Mouse (Mus musculus): Measurements from ENCODE around the gene Oxsr1. TPM values are rescaled to one million over a fixed set of nuclear protein-coding genes. Genes with fewer than 3 reads are reported as not detected.
A peak's percentile ranks its signal among the peaks of the same experiment; 100 is the strongest.

The Oxsr1 gene
- polyA plus RNA-seq, 1 experiment from 2014 or later: 7.9 TPM

DNA sequence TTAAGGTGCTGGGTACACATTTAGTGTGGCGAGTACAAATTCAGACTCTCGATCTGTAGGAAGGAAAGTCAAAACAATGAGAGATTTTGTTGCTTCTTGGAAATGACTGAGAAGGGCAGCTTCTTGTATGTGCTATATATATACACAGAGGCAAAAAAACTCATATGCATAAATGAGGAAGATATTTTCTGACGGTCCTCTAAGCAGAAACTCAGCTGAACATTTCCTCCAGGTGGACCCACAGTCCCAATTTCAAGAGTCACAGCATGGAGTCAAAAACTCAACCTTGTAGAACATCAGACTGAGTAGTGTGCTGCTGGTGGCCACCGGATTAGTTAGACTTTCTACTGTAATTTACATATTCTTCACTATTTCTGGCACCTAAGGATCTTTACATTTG, 59.2 kb downstream of the Oxsr1 start:
- no peaks in the 10 kb centered on the region for H3K9me3 ChIP-seq (ENCODE audit: control insufficient read depth)
- ATAC-seq: no peak
- no peaks in the 10 kb centered on the region for H3K4me1 ChIP-seq (replicated peaks; ENCODE audit: control insufficient read depth, insufficient read depth, low read length)
- H3K4me3 ChIP-seq (ENCODE audit: low read depth, low read length): no peak overlapping the region
- no peak overlapping the region for H3K9ac ChIP-seq (ENCODE audit: low read depth, low read length)
- H3K27me3 ChIP-seq (replicated peaks; ENCODE audit: control insufficient read depth, insufficient read depth, low read length): no peaks in the 10 kb centered on the region
- H3K36me3 ChIP-seq (ENCODE audit: control insufficient read depth, insufficient read depth): peaks cover 46% of the 10 kb centered on the region
- WGBS: 91% methylated on average over 4 of the region's 4 CpGs
- no peak overlapping the region for H3K4me2 ChIP-seq (replicated peaks; ENCODE audit: low read depth)
- no peak overlapping the region for H3K27ac ChIP-seq (ENCODE audit: low read depth, low read length)
- TF ChIP-seq CTCF (IDR thresholded peaks at IDR 0.05; ENCODE audit: low read depth): no peak

DNA sequence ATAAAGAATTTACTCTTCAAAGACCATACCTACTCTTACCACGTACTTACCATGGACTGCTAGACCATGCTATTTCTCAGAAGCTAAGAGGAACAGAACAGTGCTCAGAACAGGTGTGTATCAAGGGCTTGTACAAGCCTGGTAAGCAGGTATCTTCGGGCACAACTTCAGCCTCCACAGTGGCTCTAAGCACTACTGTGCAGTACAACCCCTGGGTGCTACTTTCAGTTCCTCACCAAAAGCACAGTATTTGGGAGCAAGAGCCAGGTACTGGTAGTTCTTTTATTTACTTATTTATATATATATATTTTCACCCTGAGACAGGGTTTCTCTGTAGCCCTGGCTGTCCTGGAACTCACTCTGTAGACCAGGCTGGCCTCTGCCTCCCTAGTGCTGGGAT, 61.4 kb downstream of the Oxsr1 start:
- no peak for TF ChIP-seq CTCF (IDR thresholded peaks at IDR 0.05; ENCODE audit: low read depth)
- Histone ChIP-seq H3K4me1 (replicated peaks; ENCODE audit: control insufficient read depth, insufficient read depth, low read length) (no peaks in the 10 kb centered on the region), H3K27ac (ENCODE audit: low read depth, low read length) (no peak overlapping the region), H3K4me3 (ENCODE audit: low read depth, low read length) (no peak overlapping the region), H3K9me3 (ENCODE audit: control insufficient read depth) (no peaks in the 10 kb centered on the region), H3K9ac (ENCODE audit: low read depth, low read length) (no peak overlapping the region), H3K4me2 (replicated peaks; ENCODE audit: low read depth) (no peak overlapping the region), H3K36me3 (ENCODE audit: control insufficient read depth, insufficient read depth) (peaks cover 48% of the 10 kb centered on the region), H3K27me3 (replicated peaks; ENCODE audit: control insufficient read depth, insufficient read depth, low read length) (no peaks in the 10 kb centered on the region)
- 94% methylated on average over 2 of the region's 2 CpGs for WGBS
- ATAC-seq: no peak

GRCm38 (mm10) chr9:119258785-119259184, 63.4 kb downstream of the Oxsr1 start:
- H3K9me3 ChIP-seq (ENCODE audit: control insufficient read depth): no peaks in the 10 kb centered on the region
- H3K4me1 ChIP-seq (replicated peaks; ENCODE audit: control insufficient read depth, insufficient read depth, low read length): no peaks in the 10 kb centered on the region
- TF ChIP-seq CTCF (IDR thresholded peaks at IDR 0.05; ENCODE audit: low read depth): no peak
- ATAC-seq: no peak
- no peak overlapping the region for H3K4me3 ChIP-seq (ENCODE audit: low read depth, low read length)
- 94% methylated on average over 2 of the region's 2 CpGs for WGBS
- H3K9ac ChIP-seq (ENCODE audit: low read depth, low read length): no peak overlapping the region
- peaks cover 60% of the 10 kb centered on the region for H3K36me3 ChIP-seq (ENCODE audit: control insufficient read depth, insufficient read depth)
- no peak overlapping the region for H3K4me2 ChIP-seq (replicated peaks; ENCODE audit: low read depth)
- no peaks in the 10 kb centered on the region for H3K27me3 ChIP-seq (replicated peaks; ENCODE audit: control insufficient read depth, insufficient read depth, low read length)
- H3K27ac ChIP-seq (ENCODE audit: low read depth, low read length): no peak overlapping the region

DNA sequence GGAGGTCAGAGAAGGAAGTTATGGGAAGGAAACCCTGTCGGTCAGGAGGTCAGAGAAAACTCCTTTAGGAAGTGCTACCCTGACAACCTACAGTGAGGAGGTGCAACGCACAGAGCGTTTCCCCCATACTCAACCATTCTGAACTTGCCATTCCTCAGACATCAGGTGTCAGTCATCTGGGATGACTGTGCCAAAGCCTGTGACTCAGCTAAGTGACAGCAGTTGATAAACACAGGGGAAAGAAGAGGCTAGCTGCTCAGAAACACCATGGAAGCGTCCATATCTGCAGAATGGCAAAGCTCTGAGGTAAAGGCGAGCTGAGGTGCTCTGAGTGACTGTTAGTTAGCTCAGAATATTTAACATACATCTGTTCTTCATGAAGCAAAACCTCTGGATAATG, 64.1 kb downstream of the Oxsr1 start:
- Histone ChIP-seq H3K36me3 (ENCODE audit: control insufficient read depth, insufficient read depth) (peaks cover 64% of the 10 kb centered on the region), H3K9ac (ENCODE audit: low read depth, low read length) (no peak overlapping the region), H3K27me3 (replicated peaks; ENCODE audit: control insufficient read depth, insufficient read depth, low read length) (no peaks in the 10 kb centered on the region), H3K4me1 (replicated peaks; ENCODE audit: control insufficient read depth, insufficient read depth, low read length) (no peaks in the 10 kb centered on the region), H3K27ac (ENCODE audit: low read depth, low read length) (peak overlapping the region; percentile 15; the same call in 1 of the 2 replicates), H3K4me3 (ENCODE audit: low read depth, low read length) (no peak overlapping the region), H3K9me3 (ENCODE audit: control insufficient read depth) (no peaks in the 10 kb centered on the region), H3K4me2 (replicated peaks; ENCODE audit: low read depth) (no peak overlapping the region)
- ATAC-seq: no peak
- no peak for TF ChIP-seq CTCF (IDR thresholded peaks at IDR 0.05; ENCODE audit: low read depth)
- WGBS: 86% methylated on average over 5 of the region's 5 CpGs

GRCm38 (mm10) chr9:119256161-119256560, 66.1 kb downstream of the Oxsr1 start:
- H3K9ac ChIP-seq (ENCODE audit: low read depth, low read length): no peak overlapping the region
- no peak for TF ChIP-seq CTCF (IDR thresholded peaks at IDR 0.05; ENCODE audit: low read depth)
- H3K27ac ChIP-seq (ENCODE audit: low read depth, low read length): no peak overlapping the region
- no peaks in the 10 kb centered on the region for H3K4me1 ChIP-seq (replicated peaks; ENCODE audit: control insufficient read depth, insufficient read depth, low read length)
- H3K36me3 ChIP-seq (ENCODE audit: control insufficient read depth, insufficient read depth): peaks cover 63% of the 10 kb centered on the region
- H3K9me3 ChIP-seq (ENCODE audit: control insufficient read depth): no peaks in the 10 kb centered on the region
- no peak for ATAC-seq
- WGBS: 97% methylated on average over 12 of the region's 12 CpGs
- H3K27me3 ChIP-seq (replicated peaks; ENCODE audit: control insufficient read depth, insufficient read depth, low read length): no peaks in the 10 kb centered on the region
- H3K4me2 ChIP-seq (replicated peaks; ENCODE audit: low read depth): no peak overlapping the region
- no peak overlapping the region for H3K4me3 ChIP-seq (ENCODE audit: low read depth, low read length)

- ATAC-seq: no peak
Observed at GRCm38 (mm10) chr9:119255096-119255495, 67.1 kb downstream of the Oxsr1 start.

GRCm38 (mm10) chr9:119254187-119254586, 68.0 kb downstream of the Oxsr1 start:
- peak; percentile 25 for TF ChIP-seq CTCF (IDR thresholded peaks at IDR 0.05; ENCODE audit: low read depth)

More at GRCm38 (mm10) chr9:119255096-119255495, 67.1 kb downstream of the Oxsr1 start:
- Histone ChIP-seq H3K4me3 (ENCODE audit: low read depth, low read length) (no peak overlapping the region), H3K36me3 (ENCODE audit: control insufficient read depth, insufficient read depth) (peaks cover 68% of the 10 kb centered on the region), H3K27me3 (replicated peaks; ENCODE audit: control insufficient read depth, insufficient read depth, low read length) (no peaks in the 10 kb centered on the region), H3K4me2 (replicated peaks; ENCODE audit: low read depth) (no peak overlapping the region), H3K4me1 (replicated peaks; ENCODE audit: control insufficient read depth, insufficient read depth, low read length) (no peaks in the 10 kb centered on the region), H3K9ac (ENCODE audit: low read depth, low read length) (no peak overlapping the region), H3K9me3 (ENCODE audit: control insufficient read depth) (no peaks in the 10 kb centered on the region), H3K27ac (ENCODE audit: low read depth, low read length) (no peak overlapping the region)
- TF ChIP-seq CTCF (IDR thresholded peaks at IDR 0.05; ENCODE audit: low read depth): no peak
- 92% methylated on average over 1 of the region's 1 CpGs for WGBS

More at GRCm38 (mm10) chr9:119254187-119254586, 68.0 kb downstream of the Oxsr1 start:
- WGBS: 86% methylated on average over 2 of the region's 2 CpGs
- Histone ChIP-seq H3K4me3 (ENCODE audit: low read depth, low read length) (no peak overlapping the region), H3K36me3 (ENCODE audit: control insufficient read depth, insufficient read depth) (peaks cover 71% of the 10 kb centered on the region), H3K27ac (ENCODE audit: low read depth, low read length) (no peak overlapping the region), H3K9me3 (ENCODE audit: control insufficient read depth) (no peaks in the 10 kb centered on the region), H3K4me2 (replicated peaks; ENCODE audit: low read depth) (no peak overlapping the region), H3K9ac (ENCODE audit: low read depth, low read length) (no peak overlapping the region), H3K4me1 (replicated peaks; ENCODE audit: control insufficient read depth, insufficient read depth, low read length) (no peaks in the 10 kb centered on the region; the same call in 1 of the 2 replicates), H3K27me3 (replicated peaks; ENCODE audit: control insufficient read depth, insufficient read depth, low read length) (no peaks in the 10 kb centered on the region)
- ATAC-seq: no peak
